8 mouse cellular contexts compared by ENCODE assay signal in the genomic region with DNA sequence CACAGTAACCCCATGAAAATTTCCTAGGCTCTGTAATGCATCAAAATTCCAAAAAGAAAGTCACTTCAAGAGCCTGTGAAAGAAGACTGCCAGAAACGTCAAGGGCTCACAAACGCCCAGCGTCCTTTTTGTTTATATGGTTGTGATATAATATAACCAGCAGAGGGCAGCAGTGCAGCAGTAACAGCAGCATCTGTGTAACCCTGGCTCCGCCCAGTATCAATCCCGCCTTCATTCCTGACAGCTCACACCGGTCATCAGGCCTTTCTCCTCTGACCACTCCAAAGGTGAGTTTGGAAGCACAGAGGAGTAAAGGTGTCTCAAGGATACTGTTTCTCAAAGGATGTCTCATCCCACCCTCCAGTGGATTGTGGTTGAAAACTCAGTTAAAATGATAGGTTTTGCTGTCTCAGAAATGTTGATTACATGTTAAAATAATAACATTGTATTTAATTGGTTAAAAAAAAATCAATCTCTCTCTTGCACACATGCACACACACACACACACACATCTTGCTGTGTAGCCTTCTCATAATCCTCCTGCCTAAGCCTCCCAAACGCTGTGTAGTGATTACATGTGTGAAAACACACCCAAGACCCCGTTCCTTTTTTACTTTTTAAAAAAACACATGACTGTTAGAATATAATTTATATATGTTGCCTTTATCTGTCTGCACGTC. TPM values are rescaled to one million over a fixed set of nuclear protein-coding genes. Genes with fewer than 3 reads are reported as not detected.
DNase-seq lines count a peak whose midpoint lies in the region; ATAC-seq lines count a peak whose summit lies in the region.

No protein-coding gene starts in this region.

- no peaks in the 10 kb centered on the region for H3K36me3 ChIP-seq in hindbrain, embryonic 15.5 days

- WGBS in hindbrain, embryonic 15.5 days: 38% methylated on average over 9 of the region's 9 CpGs

- no peaks in the 10 kb centered on the region for H3K27me3 ChIP-seq in hindbrain, embryonic 15.5 days

- ATAC-seq in hindbrain, embryonic 15.5 days (ENCODE audit: low FRiP score, low read depth): peak; percentile 87
- peak; percentile 95 for ATAC-seq in megakaryocyte, adult 5-6 weeks (ENCODE audit: poor library complexity, severe bottlenecking)

- peak overlapping the region; percentile 45 for H3K4me2 ChIP-seq in hindbrain, embryonic 15.5 days

- H3K4me3 ChIP-seq in hindbrain, embryonic 15.5 days: 0 out of 2 replicates have a peak overlapping the region, but pooled peaks have one; percentile 19

- no peak overlapping the region for H3K27ac ChIP-seq in hindbrain, embryonic 15.5 days (replicated peaks)

- H3K9me3 ChIP-seq in hindbrain, embryonic 15.5 days: no peaks in the 10 kb centered on the region

- H3K4me1 ChIP-seq in hindbrain, embryonic 15.5 days (replicated peaks): peaks cover 13% of the 10 kb centered on the region

- DNase-seq in ZHBTc4 (ENCODE audit: low read depth, low spot score): peak; percentile 71
- peak; percentile 71 for DNase-seq in cerebellum, adult 9-10 months
- peak; percentile 53 to 89 for DNase-seq in frontal cortex, adult 2 months (ENCODE audit: extremely low spot score in 1 of 2, low spot score in 1 of 2)
- peak; percentile 59 to 82 for DNase-seq in layer of hippocampus, postnatal 14 days (ENCODE audit: low spot score in 2 of 2)
- DNase-seq in right cerebral cortex, adult 18-20 months: peak; percentile 63
- DNase-seq in yolk sac, embryonic 10.5 days (ENCODE audit: low spot score): peak; percentile 58

- H3K9ac ChIP-seq in hindbrain, embryonic 15.5 days: no peak overlapping the region

RNA-seq across cellular contexts. Expression of a gene that starts 15.9 kb away (rescaled TPM):
- polyA plus RNA-seq in frontal cortex, adult 2 months (2012; rRNA removed): 0.10 TPM in 1 of 2 replicates, not detected in the other
- polyA plus RNA-seq in hindbrain, embryonic 15.5 days (2015; fragmentation: Nextera tagmentation; extraction: Ambion mirVana): 0.10 TPM in 1 of 2 replicates, not detected in the other
- total RNA-seq in layer of hippocampus, postnatal 14 days (2021): under 1 TPM; 0.38 to 0.81 TPM
- total RNA-seq in megakaryocyte, adult 5-6 weeks (2015): 0.27 and 0.43 TPM in 2 replicates
- total RNA-seq in megakaryocyte, adult 5-6 weeks (2017): 0.28 and 2.3 TPM in 2 replicates

RNA-seq across cellular contexts. Expression of a gene that starts 23.5 kb away (rescaled TPM):
- polyA plus RNA-seq in frontal cortex, adult 2 months (2012; rRNA removed): 90.4 and 99.2 TPM in 2 replicates
- polyA plus RNA-seq in hindbrain, embryonic 15.5 days (2015; fragmentation: Nextera tagmentation; extraction: Ambion mirVana): 112 and 119 TPM in 2 replicates
- 100 to 1,000 TPM; 112 to 121 TPM for total RNA-seq in layer of hippocampus, postnatal 14 days (2021)
- total RNA-seq in megakaryocyte, adult 5-6 weeks (2015): 68.0 and 73.7 TPM in 2 replicates
- 76.8 and 86.3 TPM in 2 replicates for total RNA-seq in megakaryocyte, adult 5-6 weeks (2017)
